Mouse (Mus musculus) retina, postnatal 7 days (tissue): ENCODE data around the gene Lrrc8d.
A peak's percentile ranks its signal among the peaks of the same experiment; 100 is the strongest.

Source experiments
- DNase-seq: peaks from one replicate; pipeline ENCODE4 v3.0.0-alpha.2; 2012; ENCODE audit warnings: low read depth, low spot score

The Lrrc8d gene

GRCm38 (mm10) chr5:105699141-105700069 lies at the start of gene Lrrc8d:
Gene Lrrc8d, plus strand, starts transcription at chr5:105699969.
- peak; percentile 75 for DNase-seq

- DNase-seq: no peak
Observed at GRCm38 (mm10) chr5:105650728-105651479, 48.9 kb upstream of the Lrrc8d start.

GRCm38 (mm10) chr5:105651561-105651991 lies 48.2 kb upstream of the Lrrc8d start:
- no peak for DNase-seq

GRCm38 (mm10) chr5:105654237-105655063 lies 45.3 kb upstream of the Lrrc8d start:
- DNase-seq: peak; percentile 50

- no peak for DNase-seq
Observed at GRCm38 (mm10) chr5:105655100-105655734, 44.6 kb upstream of the Lrrc8d start.

GRCm38 (mm10) chr5:105661894-105662293 lies 37.9 kb upstream of the Lrrc8d start:
- no peak for DNase-seq

GRCm38 (mm10) chr5:105666930-105667329 lies 32.8 kb upstream of the Lrrc8d start:
- DNase-seq: no peak

GRCm38 (mm10) chr5:105667411-105667810 lies 32.4 kb upstream of the Lrrc8d start:
- DNase-seq: no peak

GRCm38 (mm10) chr5:105669086-105669485 lies 30.7 kb upstream of the Lrrc8d start:
- no peak for DNase-seq

GRCm38 (mm10) chr5:105669508-105670353 lies 30.0 kb upstream of the Lrrc8d start:
- no peak for DNase-seq

GRCm38 (mm10) chr5:105672332-105672731 lies 27.4 kb upstream of the Lrrc8d start:
- DNase-seq: no peak

GRCm38 (mm10) chr5:105675511-105675910 lies 24.3 kb upstream of the Lrrc8d start:
- no peak for DNase-seq

- no peak for DNase-seq
Observed at GRCm38 (mm10) chr5:105677071-105677470, 22.7 kb upstream of the Lrrc8d start.

- DNase-seq: no peak
Observed at GRCm38 (mm10) chr5:105678243-105678642, 21.5 kb upstream of the Lrrc8d start.

GRCm38 (mm10) chr5:105679261-105679660 lies 20.5 kb upstream of the Lrrc8d start:
- DNase-seq: no peak

GRCm38 (mm10) chr5:105679921-105680843 lies 19.6 kb upstream of the Lrrc8d start:
- DNase-seq: no peak

- DNase-seq: no peak
Observed at GRCm38 (mm10) chr5:105682143-105682611, 17.6 kb upstream of the Lrrc8d start.

- DNase-seq: no peak
Observed at GRCm38 (mm10) chr5:105683912-105684350, 15.8 kb upstream of the Lrrc8d start.
